Mouse (Mus musculus) erythroid progenitor cell, adult 5-6 weeks (primary cell): ENCODE data around the gene Hpd. TPM values are rescaled to one million over a fixed set of nuclear protein-coding genes. Genes with fewer than 3 reads are reported as not detected.
A peak's percentile ranks its signal among the peaks of the same experiment; 100 is the strongest.

Experiments used
- ATAC-seq: replicated peaks from 2 replicates; pipeline ENCODE4 v1.8.0; 2016; ENCODE audit warnings: moderate number of reproducible peaks, mild to moderate bottlenecking, moderate TSS enrichment, inconsistent platforms; ENCODE audit not compliant: poor library complexity, low FRiP score, severe bottlenecking
- total RNA-seq, 2 experiments: library from RNA; stranded (forward) in 1 of 2; stranded (reverse) in 1 of 2; fragments of 150-400 nt in 1 of 2; fragments of 186-747, 209-891 nt in 1 of 2; gene quantifications; 2 replicates each; pipeline versions ENCODE4 v1.2.3 to v1.2.4; 2015 to 2017; ENCODE audit warnings: low replicate concordance in 2 of 2

The Hpd gene
- total RNA-seq, 2 experiments from 2014 or later = not detected

GRCm38 (mm10) chr5:123150641-123151040, 31.9 kb downstream of the Hpd start:
- no peak for ATAC-seq

- peak; percentile 86 for ATAC-seq
Observed at GRCm38 (mm10) chr5:123149451-123150400, 32.8 kb downstream of the Hpd start.

GRCm38 (mm10) chr5:123148073-123148722, 34.3 kb downstream of the Hpd start:
- no peak for ATAC-seq

- ATAC-seq = no peak
Observed at GRCm38 (mm10) chr5:123147569-123147968, 35.0 kb downstream of the Hpd start.

- ATAC-seq = no peak
Observed at GRCm38 (mm10) chr5:123146357-123146756, 36.2 kb downstream of the Hpd start.

GRCm38 (mm10) chr5:123144746-123145590, 37.6 kb downstream of the Hpd start:
- ATAC-seq = no peak

GRCm38 (mm10) chr5:123143971-123144745, 38.4 kb downstream of the Hpd start:
- no peak for ATAC-seq

GRCm38 (mm10) chr5:123143251-123143970, 39.1 kb downstream of the Hpd start:
- no peak for ATAC-seq

GRCm38 (mm10) chr5:123142161-123143157, 40.1 kb downstream of the Hpd start, which contains the start of gene Setd1b:
Gene Setd1b (plus strand): TSS chr5:123142193.
- peak; percentile 40 for ATAC-seq

GRCm38 (mm10) chr5:123141555-123142160, 40.9 kb downstream of the Hpd start:
- ATAC-seq = 0 out of 2 replicates have a peak, but pooled peaks have one; percentile 4

- ATAC-seq = peak; percentile 53
Observed at GRCm38 (mm10) chr5:123140694-123141554, 41.6 kb downstream of the Hpd start.

GRCm38 (mm10) chr5:123139722-123140627, 42.6 kb downstream of the Hpd start:
- no peak for ATAC-seq

GRCm38 (mm10) chr5:123138953-123139721, 43.4 kb downstream of the Hpd start:
- peak; percentile 32 for ATAC-seq

GRCm38 (mm10) chr5:123138230-123138911, 44.2 kb downstream of the Hpd start:
- no peak for ATAC-seq
